Mouse (Mus musculus): ENCODE measurements around the gene B3galt4. TPM values are rescaled to one million over a fixed set of nuclear protein-coding genes. Genes with fewer than 3 reads are reported as not detected.

The B3galt4 gene
- total and polyA plus RNA-seq, 3 experiments: 2.2 to 2.9 TPM; not detected in 1

DNA sequence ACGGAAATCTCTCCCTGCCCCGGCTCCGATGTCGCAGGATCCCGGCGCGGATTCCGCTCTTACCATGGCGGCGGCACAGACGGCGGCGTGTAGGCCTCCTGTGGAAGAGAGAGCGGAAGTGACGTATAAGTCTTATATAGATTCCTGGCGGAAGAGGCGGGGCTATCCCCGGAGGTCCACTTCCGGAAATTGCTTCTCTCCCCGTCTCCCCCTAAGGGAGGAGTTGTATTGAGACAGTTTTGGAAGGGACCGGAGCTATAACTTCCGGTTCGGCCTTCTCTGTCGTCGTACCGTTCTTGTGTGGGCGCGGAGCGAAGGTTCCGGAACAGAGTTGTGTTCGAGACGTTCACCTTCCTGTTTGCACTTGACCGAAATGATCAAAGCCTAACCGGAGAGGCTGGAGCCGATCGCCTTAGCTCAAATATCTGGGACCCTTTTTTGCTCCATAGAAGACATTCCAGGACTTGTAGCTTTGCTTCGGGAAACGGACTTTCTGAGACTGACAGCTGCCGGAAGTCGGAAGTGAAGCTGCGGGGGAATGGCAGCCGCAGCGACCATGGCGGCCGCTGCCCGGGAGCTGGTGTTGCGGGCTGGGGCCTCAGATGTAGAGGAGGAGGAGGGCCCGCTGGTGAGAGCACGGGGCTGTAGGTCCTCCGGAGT lies 4.4 kb upstream of the B3galt4 start, which contains the start of the genes Vps52 and Rps18 (continued):
- TF ChIP-seq BHLHE40 (IDR thresholded peaks at IDR 0.05; ENCODE audit: borderline replicate concordance, low read depth, low read length): no peak
- no peak for TF ChIP-seq MYB (IDR thresholded peaks at IDR 0.05; ENCODE audit: low read depth, low read length)
- TF ChIP-seq CTCF (IDR thresholded peaks at IDR 0.05 in 2 of 3, conservative IDR thresholded peaks at IDR 0.05 in 1 of 3; ENCODE audit: control insufficient read depth in 1 of 3, insufficient read depth in 1 of 3, low read depth in 2 of 3, low read length in 3 of 3, poor library complexity in 1 of 3, severe bottlenecking in 1 of 3): no peak
- TF ChIP-seq MXI1 (IDR thresholded peaks at IDR 0.05; ENCODE audit: low read depth, low read length): peak; percentile 82
- TF ChIP-seq MEF2A (IDR thresholded peaks at IDR 0.05; ENCODE audit: extremely low read depth, insufficient replicate concordance, low read depth, low read length, poor library complexity, severe bottlenecking): no peak
- TF ChIP-seq MAZ (IDR thresholded peaks at IDR 0.05; ENCODE audit: low read depth, low read length): peak; percentile 84
- peak; percentile 96 for TF ChIP-seq MYC (IDR thresholded peaks at IDR 0.05; ENCODE audit: low read depth, low read length)
- no peak for TF ChIP-seq CHD1 (IDR thresholded peaks at IDR 0.05; ENCODE audit: low read depth, low read length)
- TF ChIP-seq RCOR1 (IDR thresholded peaks at IDR 0.05; ENCODE audit: low read depth, low read length): no peak; the same call in 1 of the 2 replicates
- no peak for TF ChIP-seq USF2 (IDR thresholded peaks at IDR 0.05; ENCODE audit: borderline replicate concordance in 1 of 2, insufficient read depth in 1 of 2, low read depth in 1 of 2, low read length in 2 of 2)

DNA sequence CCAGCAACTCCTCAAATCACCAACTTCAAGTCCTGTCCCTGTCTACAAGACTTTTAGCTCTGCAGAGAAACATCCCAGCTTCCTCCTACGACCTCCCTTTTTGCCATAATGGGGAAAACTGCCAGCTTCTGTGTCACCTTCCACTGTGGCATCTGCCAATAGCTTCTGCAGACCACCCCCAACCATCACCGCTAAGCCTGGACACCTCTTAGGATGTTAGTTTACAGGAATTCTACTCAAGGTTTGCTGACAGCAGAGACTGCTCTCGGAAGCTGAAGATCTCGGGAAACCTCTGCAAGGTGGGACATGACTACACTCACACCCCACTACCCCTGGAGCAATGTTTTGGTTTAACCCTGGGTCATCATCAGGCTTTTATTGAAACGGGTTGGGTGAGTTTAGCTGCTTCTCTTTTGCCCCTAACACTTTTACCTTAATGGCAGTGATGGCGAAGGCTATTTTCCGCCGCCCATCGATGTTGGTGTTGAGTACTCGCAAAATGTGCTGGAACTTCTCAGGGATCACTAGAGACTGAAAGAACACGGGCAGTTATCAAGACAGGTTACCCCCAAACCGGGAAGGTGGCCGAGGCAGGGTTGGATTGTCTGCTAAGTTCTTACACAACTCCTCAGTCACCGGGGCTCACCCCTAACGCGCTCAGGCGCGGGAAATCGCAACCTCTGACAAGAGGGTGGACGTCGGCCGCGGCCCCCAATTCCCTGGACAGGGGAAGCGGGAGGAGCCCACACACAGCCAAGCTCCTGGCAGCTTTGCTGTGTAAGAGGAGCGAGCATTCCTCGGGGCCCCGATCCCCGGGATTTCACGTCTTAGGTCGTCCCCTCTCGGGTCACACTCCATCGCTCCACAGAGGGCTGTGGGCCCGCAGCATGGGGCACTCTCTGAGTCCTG lies 3.6 kb upstream of the B3galt4 start:
- Histone ChIP-seq H3K4me3 (ENCODE audit: control insufficient read depth in 1 of 2, insufficient read depth in 1 of 2, low read depth in 2 of 2, low read length in 2 of 2) (peak overlapping the region; percentile 82 to 87), H3K27ac (ENCODE audit: control insufficient read depth, low read depth, low read length) (peak overlapping the region; percentile 85), H3K4me1 (ENCODE audit: control insufficient read depth in 1 of 2, insufficient read depth in 2 of 2, low read length in 2 of 2) (peaks cover 0 to 13% of the 10 kb centered on the region in 2 experiments; a peak in 2 of 4 replicates)

More for the DNA sequence above, 3.6 kb upstream of the B3galt4 start:
- H3K9me3 ChIP-seq (replicated peaks; ENCODE audit: insufficient read depth, low read length): no peaks in the 10 kb centered on the region
- no peaks in the 10 kb centered on the region for H3K27me3 ChIP-seq (ENCODE audit: control insufficient read depth in 1 of 2, insufficient read depth in 2 of 2, low read length in 2 of 2)
- TF ChIP-seq CTCF (IDR thresholded peaks at IDR 0.05 in 2 of 3, conservative IDR thresholded peaks at IDR 0.05 in 1 of 3; ENCODE audit: control insufficient read depth in 1 of 3, insufficient read depth in 1 of 3, low read depth in 2 of 3, low read length in 3 of 3, poor library complexity in 1 of 3, severe bottlenecking in 1 of 3) (no peak), CHD1 (IDR thresholded peaks at IDR 0.05; ENCODE audit: low read depth, low read length) (peak; percentile 88; the same call in 1 of the 2 replicates), POLR2AphosphoS2 (IDR thresholded peaks at IDR 0.05; ENCODE audit: low read length) (0 out of 2 replicates have a peak, but pooled peaks have one; percentile 48), MXI1 (IDR thresholded peaks at IDR 0.05; ENCODE audit: low read depth, low read length) (peak; percentile 29; the same call in 1 of the 2 replicates), RCOR1 (IDR thresholded peaks at IDR 0.05; ENCODE audit: low read depth, low read length) (no peak), SIN3A (IDR thresholded peaks at IDR 0.05; ENCODE audit: low read length) (peak; percentile 26; the same call in 1 of the 2 replicates), POLR2AphosphoS5 (IDR thresholded peaks at IDR 0.05; ENCODE audit: borderline replicate concordance, low read depth, low read length) (0 out of 2 replicates have a peak, but pooled peaks have one; percentile 27)
- H3K36me3 ChIP-seq (ENCODE audit: control insufficient read depth in 1 of 2, insufficient read depth in 2 of 2, low read length in 2 of 2): peaks cover 10 to 18% of the 10 kb centered on the region in 2 experiments
- H3K9ac ChIP-seq (ENCODE audit: control insufficient read depth, low read depth, low read length, poor library complexity, severe bottlenecking): peak overlapping the region; percentile 99
- peaks cover 40% of the 10 kb centered on the region for H3K79me2 ChIP-seq (ENCODE audit: control insufficient read depth, insufficient read depth, low read length, poor library complexity)
- DNase-seq (ENCODE audit: low read depth, low spot score): no peak
